Mouse (Mus musculus): ENCODE measurements around the gene Optn. TPM values are rescaled to one million over a fixed set of nuclear protein-coding genes. Genes with fewer than 3 reads are reported as not detected.
A peak's percentile ranks its signal among the peaks of the same experiment; 100 is the strongest.

Optn gene
- total and polyA plus RNA-seq, 3 experiments = 16.5 to 100.0 (median 76.3) TPM

- H3K27ac ChIP-seq = peak overlapping the region; percentile 57
- peaks cover 6% of the 10 kb centered on the region for H3K36me3 ChIP-seq (ENCODE audit: control insufficient read depth, insufficient read depth, low read length)
- TF ChIP-seq EP300 (IDR thresholded peaks at IDR 0.05; ENCODE audit: insufficient read depth, low read depth, low read length) (no peak), POLR2A (IDR thresholded peaks at IDR 0.05; ENCODE audit: insufficient read depth, low read depth, low read length) (no peak), CTCF (IDR thresholded peaks at IDR 0.05) (no peak)
- peaks cover 3% of the 10 kb centered on the region for H3K4me1 ChIP-seq (ENCODE audit: control insufficient read depth, insufficient read depth, low read length)
- no peak overlapping the region for H3K9ac ChIP-seq (ENCODE audit: low read depth, low read length)
- H3K27me3 ChIP-seq (ENCODE audit: control insufficient read depth, insufficient read depth, low read length) = no peaks in the 10 kb centered on the region
- H3K79me2 ChIP-seq (replicated peaks; ENCODE audit: control insufficient read depth, insufficient read depth, low read length) = no peaks in the 10 kb centered on the region
- DNase-seq = peak in 1 of 2 experiments; percentile 27
- WGBS = 64% methylated on average over 11 of the region's 11 CpGs
- H3K4me3 ChIP-seq = no peak overlapping the region
- intact Hi-C loops (cut with DNase I) = no loop called here
Measured at GRCm38 (mm10) chr2:5042616-5043475, 21.0 kb downstream of the Optn start.

- TF ChIP-seq EP300 (IDR thresholded peaks at IDR 0.05; ENCODE audit: insufficient read depth, low read depth, low read length) = no peak
- no peak for TF ChIP-seq CTCF (IDR thresholded peaks at IDR 0.05)
- no peak for TF ChIP-seq POLR2A (IDR thresholded peaks at IDR 0.05; ENCODE audit: insufficient read depth, low read depth, low read length)
Measured at GRCm38 (mm10) chr2:5041854-5042253, 22.0 kb downstream of the Optn start.

GRCm38 (mm10) chr2:5040281-5041161 is 23.3 kb downstream of the Optn start:
- no peak for DNase-seq
- Histone ChIP-seq H3K79me2 (replicated peaks; ENCODE audit: control insufficient read depth, insufficient read depth, low read length) (no peaks in the 10 kb centered on the region), H3K4me1 (ENCODE audit: control insufficient read depth, insufficient read depth, low read length) (peaks cover 3% of the 10 kb centered on the region), H3K27me3 (ENCODE audit: control insufficient read depth, insufficient read depth, low read length) (no peaks in the 10 kb centered on the region), H3K36me3 (ENCODE audit: control insufficient read depth, insufficient read depth, low read length) (peaks cover 6% of the 10 kb centered on the region), H3K4me3 (no peak overlapping the region), H3K27ac (no peak overlapping the region), H3K9ac (ENCODE audit: low read depth, low read length) (no peak overlapping the region)
- TF ChIP-seq CTCF (IDR thresholded peaks at IDR 0.05) (no peak), POLR2A (IDR thresholded peaks at IDR 0.05; ENCODE audit: insufficient read depth, low read depth, low read length) (no peak), EP300 (IDR thresholded peaks at IDR 0.05; ENCODE audit: insufficient read depth, low read depth, low read length) (no peak)
- 91% methylated on average over 12 of the region's 12 CpGs for WGBS
- intact Hi-C loops (cut with DNase I) = no loop called here

More at GRCm38 (mm10) chr2:5041854-5042253, 22.0 kb downstream of the Optn start:
- peaks cover 3% of the 10 kb centered on the region for H3K4me1 ChIP-seq (ENCODE audit: control insufficient read depth, insufficient read depth, low read length)
- peaks cover 6% of the 10 kb centered on the region for H3K36me3 ChIP-seq (ENCODE audit: control insufficient read depth, insufficient read depth, low read length)
- WGBS = 65% methylated on average over 5 of the region's 5 CpGs
- H3K79me2 ChIP-seq (replicated peaks; ENCODE audit: control insufficient read depth, insufficient read depth, low read length) = no peaks in the 10 kb centered on the region
- H3K27ac ChIP-seq = peak overlapping the region; percentile 57
- no peak for DNase-seq
- H3K9ac ChIP-seq (ENCODE audit: low read depth, low read length) = no peak overlapping the region
- intact Hi-C loops (cut with DNase I) = no loop called here
- H3K4me3 ChIP-seq = no peak overlapping the region
- H3K27me3 ChIP-seq (ENCODE audit: control insufficient read depth, insufficient read depth, low read length) = no peaks in the 10 kb centered on the region

- Histone ChIP-seq H3K9ac (ENCODE audit: low read depth, low read length) (no peak overlapping the region), H3K4me3 (no peak overlapping the region), H3K27ac (no peak overlapping the region), H3K27me3 (ENCODE audit: control insufficient read depth, insufficient read depth, low read length) (no peaks in the 10 kb centered on the region), H3K79me2 (replicated peaks; ENCODE audit: control insufficient read depth, insufficient read depth, low read length) (no peaks in the 10 kb centered on the region), H3K4me1 (ENCODE audit: control insufficient read depth, insufficient read depth, low read length) (peaks cover 3% of the 10 kb centered on the region), H3K36me3 (ENCODE audit: control insufficient read depth, insufficient read depth, low read length) (peaks cover 6% of the 10 kb centered on the region)
- intact Hi-C loops (cut with DNase I) = no loop called here
- no peak for DNase-seq
- 83% methylated on average over 13 of the region's 13 CpGs for WGBS
- TF ChIP-seq POLR2A (IDR thresholded peaks at IDR 0.05; ENCODE audit: insufficient read depth, low read depth, low read length) (no peak), CTCF (IDR thresholded peaks at IDR 0.05) (no peak), EP300 (IDR thresholded peaks at IDR 0.05; ENCODE audit: insufficient read depth, low read depth, low read length) (no peak)
Measured at GRCm38 (mm10) chr2:5039350-5040170, 24.3 kb downstream of the Optn start.

GRCm38 (mm10) chr2:5038320-5038719 is 25.5 kb downstream of the Optn start:
- intact Hi-C loops (cut with DNase I) = no loop called here
- H3K36me3 ChIP-seq (ENCODE audit: control insufficient read depth, insufficient read depth, low read length) = peaks cover 8% of the 10 kb centered on the region
- no peak for DNase-seq
- no peaks in the 10 kb centered on the region for H3K27me3 ChIP-seq (ENCODE audit: control insufficient read depth, insufficient read depth, low read length)
- peaks cover 4% of the 10 kb centered on the region for H3K4me1 ChIP-seq (ENCODE audit: control insufficient read depth, insufficient read depth, low read length)
- 91% methylated on average over 5 of the region's 5 CpGs for WGBS
- no peak overlapping the region for H3K4me3 ChIP-seq
- H3K9ac ChIP-seq (ENCODE audit: low read depth, low read length) = no peak overlapping the region
- H3K79me2 ChIP-seq (replicated peaks; ENCODE audit: control insufficient read depth, insufficient read depth, low read length) = no peaks in the 10 kb centered on the region
- H3K27ac ChIP-seq = no peak overlapping the region
- TF ChIP-seq EP300 (IDR thresholded peaks at IDR 0.05; ENCODE audit: insufficient read depth, low read depth, low read length) (no peak), CTCF (IDR thresholded peaks at IDR 0.05) (no peak), POLR2A (IDR thresholded peaks at IDR 0.05; ENCODE audit: insufficient read depth, low read depth, low read length) (no peak)

All from heart, adult 2 months (tissue).